Mouse (Mus musculus) intestine, embryonic 14.5 days (tissue): ENCODE results near the gene Ext2. TPM values are rescaled to one million over a fixed set of nuclear protein-coding genes. Genes with fewer than 3 reads are reported as not detected.

Experiments
- ATAC-seq: fragments of 200-750 bp; cut with Nextera tagmentation; replicated peaks from 2 replicates; pipeline ENCODE4 v1.8.0; 2017; ENCODE audit warnings: low read depth, moderate number of reproducible peaks, moderate TSS enrichment, moderate library complexity; ENCODE audit not compliant: low FRiP score, low TSS enrichment
- DNase-seq: peaks from one replicate; pipeline ENCODE4 v3.0.0-alpha.2; 2018; ENCODE audit warnings: low spot score
- H3K27ac ChIP-seq: fragments of 300-500 bp; sonication (generic); 2 replicates; pipeline ENCODE4 v1.5.1; 2014; ENCODE audit warnings: low read depth, mild to moderate bottlenecking, control low read depth
- H3K27me3 ChIP-seq: fragments of 300-500 bp; sonication (generic); replicated peaks from 2 replicates; pipeline ENCODE4 v1.6.1; 2014; ENCODE audit warnings: low read length, control low read depth; ENCODE audit not compliant: control insufficient read depth, insufficient read depth
- H3K36me3 ChIP-seq: fragments of 300-500 bp; sonication (generic); 2 replicates; pipeline ENCODE4 v1.6.1; 2014; ENCODE audit warnings: low read length, control low read depth; ENCODE audit not compliant: control insufficient read depth, insufficient read depth
- H3K4me1 ChIP-seq: fragments of 300-500 bp; sonication (generic); replicated peaks from 2 replicates; pipeline ENCODE4 v1.6.1; 2014; ENCODE audit warnings: low read length, control low read depth, mixed read lengths; ENCODE audit not compliant: control insufficient read depth, insufficient read depth
- H3K4me2 ChIP-seq: fragments of 300-500 bp; sonication (generic); 2 replicates; pipeline ENCODE4 v1.6.1; 2014; ENCODE audit warnings: low read length
- H3K4me3 ChIP-seq: fragments of 300-500 bp; sonication (generic); 2 replicates; pipeline ENCODE4 v1.5.1; 2014; ENCODE audit warnings: low read depth, low read length, control low read depth, mixed read lengths
- H3K9ac ChIP-seq: fragments of 300-500 bp; sonication (generic); 2 replicates; pipeline ENCODE4 v1.6.1; 2014; ENCODE audit warnings: mild to moderate bottlenecking, low read length
- H3K9me3 ChIP-seq: fragments of 300-500 bp; sonication (generic); 2 replicates; pipeline ENCODE4 v1.6.1; 2016; ENCODE audit warnings: low read length, control low read depth; ENCODE audit not compliant: control insufficient read depth
- WGBS: fragments of 180-500 bp; shearing (Covaris S2); extraction: QIAGEN DNeasy Blood & Tissue Kit; methylation state at CpG from one replicate; pipeline ENCODE4 v1.1.7; 2014; 5-methylcytosine and 5-hydroxymethylcytosine counted together
- polyA plus RNA-seq: library from polyadenylated mRNA; unstranded; fragments of >200 nt; fragmentation: Nextera tagmentation; extraction: Ambion mirVana; gene quantifications from 2 replicates; pipeline ENCODE4 v1.2.1, GENCODE M21; 2014

Gene Ext2
- polyA plus RNA-seq, 1 experiment from 2014 or later = 110 TPM

GRCm38 (mm10) chr2:93706825-93707224 lies 115.5 kb downstream of the Ext2 start:
- no peak overlapping the region for H3K4me2 ChIP-seq
- no peak for ATAC-seq

GRCm38 (mm10) chr2:93706407-93706806 lies 116.0 kb downstream of the Ext2 start:
- 91% methylated on average over 2 of the region's 2 CpGs for WGBS
- Histone ChIP-seq H3K27ac (no peak overlapping the region), H3K4me1 (peaks cover 7% of the 10 kb centered on the region; the same call in 1 of the 2 replicates), H3K9ac (no peak overlapping the region), H3K4me2 (no peak overlapping the region), H3K36me3 (peaks cover 7% of the 10 kb centered on the region; the same call in 1 of the 2 replicates), H3K4me3 (no peak overlapping the region), H3K9me3 (no peaks in the 10 kb centered on the region), H3K27me3 (no peaks in the 10 kb centered on the region)
- no peak for ATAC-seq
- DNase-seq = no peak

More at GRCm38 (mm10) chr2:93706825-93707224, 115.5 kb downstream of the Ext2 start:
- H3K36me3 ChIP-seq = peaks cover 7% of the 10 kb centered on the region; the same call in 1 of the 2 replicates
- H3K9me3 ChIP-seq = no peaks in the 10 kb centered on the region
- peaks cover 7% of the 10 kb centered on the region; the same call in 1 of the 2 replicates for H3K4me1 ChIP-seq
- no peak for DNase-seq
- H3K27me3 ChIP-seq = no peaks in the 10 kb centered on the region
- WGBS = 80% methylated on average over 3 of the region's 3 CpGs
- H3K4me3 ChIP-seq = no peak overlapping the region
- H3K27ac ChIP-seq = no peak overlapping the region
- H3K9ac ChIP-seq = no peak overlapping the region

GRCm38 (mm10) chr2:93704195-93704594 lies 118.2 kb downstream of the Ext2 start:
- Histone ChIP-seq H3K36me3 (peaks cover 10% of the 10 kb centered on the region; the same call in 1 of the 2 replicates), H3K27ac (no peak overlapping the region), H3K27me3 (no peaks in the 10 kb centered on the region), H3K4me2 (no peak overlapping the region), H3K4me1 (peaks cover 7% of the 10 kb centered on the region; the same call in 1 of the 2 replicates), H3K4me3 (no peak overlapping the region), H3K9ac (no peak overlapping the region), H3K9me3 (no peaks in the 10 kb centered on the region)
- DNase-seq (no peak), ATAC-seq (no peak)
- WGBS = 80% methylated on average over 4 of the region's 4 CpGs

- Histone ChIP-seq H3K4me1 (peaks cover 7% of the 10 kb centered on the region; the same call in 1 of the 2 replicates), H3K27ac (no peak overlapping the region), H3K27me3 (no peaks in the 10 kb centered on the region), H3K36me3 (peaks cover 10% of the 10 kb centered on the region; the same call in 1 of the 2 replicates), H3K9ac (no peak overlapping the region), H3K4me2 (no peak overlapping the region), H3K9me3 (no peaks in the 10 kb centered on the region), H3K4me3 (no peak overlapping the region)
- ATAC-seq (no peak), DNase-seq (no peak)
- 66% methylated on average over 19 of the region's 19 CpGs for WGBS
Observed at GRCm38 (mm10) chr2:93702936-93703926, 119.1 kb downstream of the Ext2 start.

- Histone ChIP-seq H3K9me3 (no peaks in the 10 kb centered on the region), H3K4me1 (peaks cover 23% of the 10 kb centered on the region), H3K4me3 (no peak overlapping the region), H3K4me2 (no peak overlapping the region), H3K9ac (no peak overlapping the region), H3K27ac (no peak overlapping the region), H3K27me3 (no peaks in the 10 kb centered on the region), H3K36me3 (peaks cover 12% of the 10 kb centered on the region)
- WGBS = 68% methylated on average over 2 of the region's 2 CpGs
- no peak for ATAC-seq
- DNase-seq = no peak
Observed at GRCm38 (mm10) chr2:93699346-93699745, 123.0 kb downstream of the Ext2 start.

GRCm38 (mm10) chr2:93696181-93696641 lies 126.2 kb downstream of the Ext2 start:
- no peak for DNase-seq
- peaks cover 16% of the 10 kb centered on the region for H3K4me1 ChIP-seq
- H3K9me3 ChIP-seq = no peaks in the 10 kb centered on the region
- H3K27me3 ChIP-seq = no peaks in the 10 kb centered on the region
- WGBS = 24% methylated on average over 10 of the region's 10 CpGs
- peaks cover 8% of the 10 kb centered on the region for H3K36me3 ChIP-seq
- no peak overlapping the region for H3K9ac ChIP-seq
- ATAC-seq = no peak
- no peak overlapping the region for H3K27ac ChIP-seq
- H3K4me3 ChIP-seq = no peak overlapping the region
- H3K4me2 ChIP-seq = 0 out of 2 replicates have a peak overlapping the region, but pooled peaks have one; percentile 8

- H3K4me3 ChIP-seq = no peak overlapping the region
- no peak overlapping the region for H3K27ac ChIP-seq
- no peaks in the 10 kb centered on the region for H3K9me3 ChIP-seq
- H3K4me2 ChIP-seq = no peak overlapping the region
- ATAC-seq (no peak), DNase-seq (no peak)
- peaks cover 5% of the 10 kb centered on the region for H3K36me3 ChIP-seq
- H3K27me3 ChIP-seq = no peaks in the 10 kb centered on the region
- H3K4me1 ChIP-seq = peaks cover 16% of the 10 kb centered on the region
- 84% methylated on average over 4 of the region's 4 CpGs for WGBS
- no peak overlapping the region for H3K9ac ChIP-seq
Observed at GRCm38 (mm10) chr2:93693101-93693500, 129.3 kb downstream of the Ext2 start.

- H3K4me3 ChIP-seq = no peak overlapping the region
- H3K27me3 ChIP-seq = no peaks in the 10 kb centered on the region
- no peaks in the 10 kb centered on the region for H3K4me1 ChIP-seq
- DNase-seq (no peak), ATAC-seq (no peak)
- peaks cover 2% of the 10 kb centered on the region for H3K36me3 ChIP-seq
- no peak overlapping the region for H3K4me2 ChIP-seq
- H3K9me3 ChIP-seq = no peaks in the 10 kb centered on the region
- WGBS = 57% methylated on average over 9 of the region's 9 CpGs
- H3K27ac ChIP-seq = no peak overlapping the region
- no peak overlapping the region for H3K9ac ChIP-seq
Observed at GRCm38 (mm10) chr2:93690064-93690930, 132.1 kb downstream of the Ext2 start.
